Mouse (Mus musculus): ENCODE data around the gene Tmem141.

- no peak for TF ChIP-seq POLR2A (IDR thresholded peaks at IDR 0.05; ENCODE audit: borderline replicate concordance, extremely low read depth, insufficient read depth, insufficient read length, poor library complexity, severe bottlenecking)
- no peak for TF ChIP-seq CTCF (IDR thresholded peaks at IDR 0.05; ENCODE audit: borderline replicate concordance, extremely low read depth, insufficient read depth, insufficient read length)
These were observed 24.9 kb downstream of the Tmem141 start for GRCm38 (mm10) chr2:25596765-25597510.
